Mouse (Mus musculus): ENCODE measurements around the gene Gxylt2. TPM values are rescaled to one million over a fixed set of nuclear protein-coding genes. Genes with fewer than 3 reads are reported as not detected.

The Gxylt2 gene
- polyA plus RNA-seq, 1 experiment from 2014 or later = 0.85 TPM

DNA sequence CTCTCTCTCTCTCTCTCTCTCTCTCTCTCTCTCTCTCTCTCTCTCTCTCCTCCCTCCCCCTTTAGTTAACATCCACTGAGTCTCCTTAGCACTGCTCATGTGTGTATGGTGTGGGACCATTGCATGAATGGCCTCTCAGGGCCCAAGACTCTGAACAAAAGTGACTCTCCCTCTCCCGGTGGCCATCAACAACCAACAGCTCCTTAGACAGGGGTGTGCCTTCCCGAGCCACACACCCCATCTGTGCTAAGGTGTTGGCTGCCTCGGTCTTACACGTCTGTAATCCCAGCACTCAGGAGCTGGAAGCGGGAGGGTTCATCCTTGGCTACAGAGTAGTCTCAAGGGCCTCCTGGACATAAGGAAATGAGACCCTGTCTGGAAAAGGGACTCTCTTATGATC, 4.5 kb upstream of the Gxylt2 start:
- Histone ChIP-seq H3K36me3 (ENCODE audit: poor library complexity, severe bottlenecking) (no peaks in the 10 kb centered on the region), H3K9me3 (replicated peaks) (no peaks in the 10 kb centered on the region), H3K4me3 (no peak overlapping the region), H3K4me2 (no peak overlapping the region), H3K27ac (no peak overlapping the region), H3K4me1 (peaks cover 6% of the 10 kb centered on the region), H3K9ac (no peak overlapping the region), H3K27me3 (peaks cover 24% of the 10 kb centered on the region)
- ATAC-seq = no peak
- 83% methylated on average over 5 of the region's 5 CpGs for WGBS

GRCm38 (mm10) chr6:100700774-100701173, 3.8 kb upstream of the Gxylt2 start:
- no peak for ATAC-seq
- peaks cover 32% of the 10 kb centered on the region for H3K27me3 ChIP-seq
- no peak overlapping the region for H3K4me3 ChIP-seq
- 73% methylated on average over 5 of the region's 5 CpGs for WGBS
- H3K27ac ChIP-seq = no peak overlapping the region
- no peaks in the 10 kb centered on the region for H3K36me3 ChIP-seq (ENCODE audit: poor library complexity, severe bottlenecking)
- H3K9me3 ChIP-seq (replicated peaks) = no peaks in the 10 kb centered on the region
- H3K4me2 ChIP-seq = no peak overlapping the region
- no peak overlapping the region for H3K9ac ChIP-seq
- H3K4me1 ChIP-seq = peaks cover 14% of the 10 kb centered on the region

DNA sequence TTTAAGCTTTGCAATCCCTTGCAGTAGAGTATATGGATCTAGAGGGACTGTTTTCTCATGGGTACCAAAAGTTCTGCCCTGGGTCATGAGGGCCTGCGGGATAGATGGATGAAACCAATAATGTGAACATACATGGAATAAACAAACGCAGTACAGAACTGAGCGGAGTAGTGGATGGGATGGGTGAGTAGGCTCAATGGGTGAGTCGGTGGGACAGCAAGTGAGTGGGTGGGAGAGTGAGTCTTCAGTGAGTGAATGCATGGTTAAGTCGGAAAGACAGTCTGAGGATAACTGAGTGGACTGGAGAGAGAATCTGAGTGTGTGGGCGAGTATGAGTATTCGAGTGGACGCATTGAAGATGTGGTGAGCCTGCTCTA, 349 bp upstream of the Gxylt2 start:
- 0 out of 2 replicates have a peak, but pooled peaks have one; percentile 13 for ATAC-seq
- Histone ChIP-seq H3K36me3 (ENCODE audit: poor library complexity, severe bottlenecking) (no peaks in the 10 kb centered on the region), H3K4me1 (peaks cover 14% of the 10 kb centered on the region), H3K27me3 (peaks cover 43% of the 10 kb centered on the region), H3K9ac (peak overlapping the region; percentile 76), H3K4me2 (peak overlapping the region; percentile 99), H3K9me3 (replicated peaks) (no peaks in the 10 kb centered on the region), H3K4me3 (peak overlapping the region; percentile 68), H3K27ac (no peak overlapping the region)
- WGBS = 28% methylated on average over 8 of the region's 8 CpGs

DNA sequence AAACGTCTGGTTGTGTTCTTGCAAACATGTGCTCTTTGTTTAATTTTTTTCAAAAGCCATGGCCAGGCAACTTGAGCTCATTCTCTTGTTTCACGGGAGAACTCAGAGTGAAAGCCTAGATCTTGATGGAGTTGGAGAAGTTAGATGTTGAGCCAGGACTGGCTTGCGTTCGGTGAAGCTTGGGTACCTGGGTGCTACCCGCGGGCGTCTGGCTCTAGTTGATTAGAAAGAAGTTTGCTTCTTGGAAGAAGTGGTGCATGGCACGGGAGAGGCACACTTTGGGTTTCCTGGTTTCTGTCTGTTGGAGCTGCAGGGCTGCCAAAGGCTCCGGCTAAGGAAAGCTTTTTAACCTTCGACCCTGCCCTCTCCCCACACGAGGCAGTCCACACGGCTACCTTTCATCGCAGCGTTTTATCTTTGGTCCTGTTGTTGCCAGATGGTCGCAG, 855 bp downstream of the Gxylt2 start:
- Histone ChIP-seq H3K36me3 (ENCODE audit: poor library complexity, severe bottlenecking) (no peaks in the 10 kb centered on the region), H3K4me3 (peak overlapping the region; percentile 68), H3K27ac (no peak overlapping the region), H3K9me3 (replicated peaks) (no peaks in the 10 kb centered on the region), H3K27me3 (peaks cover 43% of the 10 kb centered on the region), H3K9ac (peak overlapping the region; percentile 76; the same call in 1 of the 2 replicates), H3K4me2 (peak overlapping the region; percentile 99), H3K4me1 (peaks cover 20% of the 10 kb centered on the region)
- ATAC-seq = no peak
- 2% methylated on average over 15 of the region's 15 CpGs for WGBS

DNA sequence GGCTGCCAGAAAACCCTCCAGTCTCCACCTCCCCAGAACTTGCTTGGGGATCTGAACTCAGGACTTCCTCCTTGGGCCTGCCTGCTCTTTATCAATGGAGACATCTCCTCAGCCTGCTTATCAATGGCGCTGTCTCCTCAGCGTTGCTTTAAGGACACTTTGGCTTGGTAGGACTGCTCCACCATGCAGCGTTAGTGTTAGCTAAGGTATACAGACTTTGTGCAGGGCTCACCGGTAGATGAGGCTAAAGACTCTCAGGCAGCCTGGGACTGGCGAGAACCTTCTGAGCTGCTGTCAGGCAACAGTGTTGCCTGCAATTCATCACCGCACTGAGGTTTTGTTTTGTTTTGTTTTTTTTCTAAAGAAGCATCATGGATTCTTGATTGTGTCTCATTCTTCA, 2.3 kb downstream of the Gxylt2 start:
- Histone ChIP-seq H3K4me3 (no peak overlapping the region), H3K27ac (no peak overlapping the region), H3K36me3 (ENCODE audit: poor library complexity, severe bottlenecking) (no peaks in the 10 kb centered on the region), H3K4me1 (peaks cover 20% of the 10 kb centered on the region), H3K9ac (no peak overlapping the region), H3K9me3 (replicated peaks) (no peaks in the 10 kb centered on the region), H3K4me2 (no peak overlapping the region), H3K27me3 (peaks cover 43% of the 10 kb centered on the region)
- ATAC-seq = no peak
- WGBS = 81% methylated on average over 6 of the region's 6 CpGs

GRCm38 (mm10) chr6:100707557-100707956, 3.0 kb downstream of the Gxylt2 start:
- Histone ChIP-seq H3K9ac (no peak overlapping the region), H3K4me3 (no peak overlapping the region), H3K4me2 (no peak overlapping the region), H3K36me3 (ENCODE audit: poor library complexity, severe bottlenecking) (no peaks in the 10 kb centered on the region), H3K27ac (no peak overlapping the region), H3K9me3 (replicated peaks) (no peaks in the 10 kb centered on the region), H3K27me3 (peaks cover 43% of the 10 kb centered on the region), H3K4me1 (peaks cover 20% of the 10 kb centered on the region)
- ATAC-seq = no peak
- 67% methylated on average over 7 of the region's 7 CpGs for WGBS

- H3K9ac ChIP-seq = no peak overlapping the region
- no peak overlapping the region for H3K27ac ChIP-seq
- WGBS = 75% methylated on average over 1 of the region's 1 CpGs
- H3K27me3 ChIP-seq = peaks cover 36% of the 10 kb centered on the region
- H3K9me3 ChIP-seq (replicated peaks) = no peaks in the 10 kb centered on the region
- H3K4me2 ChIP-seq = no peak overlapping the region
- H3K36me3 ChIP-seq (ENCODE audit: poor library complexity, severe bottlenecking) = no peaks in the 10 kb centered on the region
- no peak overlapping the region for H3K4me3 ChIP-seq
- H3K4me1 ChIP-seq = peaks cover 20% of the 10 kb centered on the region
- no peak for ATAC-seq
These were observed 3.7 kb downstream of the Gxylt2 start for GRCm38 (mm10) chr6:100708248-100708647.

- no peak overlapping the region for H3K4me3 ChIP-seq
- no peak overlapping the region for H3K4me2 ChIP-seq
- no peaks in the 10 kb centered on the region for H3K9me3 ChIP-seq (replicated peaks)
- H3K27me3 ChIP-seq = peaks cover 28% of the 10 kb centered on the region
- ATAC-seq = no peak
- H3K4me1 ChIP-seq = peaks cover 20% of the 10 kb centered on the region
- H3K36me3 ChIP-seq (ENCODE audit: poor library complexity, severe bottlenecking) = no peaks in the 10 kb centered on the region
- no peak overlapping the region for H3K9ac ChIP-seq
- 76% methylated on average over 9 of the region's 9 CpGs for WGBS
- H3K27ac ChIP-seq = no peak overlapping the region
These were observed 4.5 kb downstream of the Gxylt2 start for GRCm38 (mm10) chr6:100708996-100709395.

GRCm38 (mm10) chr6:100709483-100709882, 4.9 kb downstream of the Gxylt2 start:
- no peak for ATAC-seq
- H3K36me3 ChIP-seq (ENCODE audit: poor library complexity, severe bottlenecking) = no peaks in the 10 kb centered on the region
- no peak overlapping the region for H3K9ac ChIP-seq
- H3K27ac ChIP-seq = no peak overlapping the region
- peaks cover 16% of the 10 kb centered on the region for H3K4me1 ChIP-seq
- peaks cover 23% of the 10 kb centered on the region for H3K27me3 ChIP-seq
- H3K4me3 ChIP-seq = no peak overlapping the region
- no peak overlapping the region for H3K4me2 ChIP-seq
- no peaks in the 10 kb centered on the region for H3K9me3 ChIP-seq (replicated peaks)
- WGBS = 16% methylated on average over 7 of the region's 7 CpGs

DNA sequence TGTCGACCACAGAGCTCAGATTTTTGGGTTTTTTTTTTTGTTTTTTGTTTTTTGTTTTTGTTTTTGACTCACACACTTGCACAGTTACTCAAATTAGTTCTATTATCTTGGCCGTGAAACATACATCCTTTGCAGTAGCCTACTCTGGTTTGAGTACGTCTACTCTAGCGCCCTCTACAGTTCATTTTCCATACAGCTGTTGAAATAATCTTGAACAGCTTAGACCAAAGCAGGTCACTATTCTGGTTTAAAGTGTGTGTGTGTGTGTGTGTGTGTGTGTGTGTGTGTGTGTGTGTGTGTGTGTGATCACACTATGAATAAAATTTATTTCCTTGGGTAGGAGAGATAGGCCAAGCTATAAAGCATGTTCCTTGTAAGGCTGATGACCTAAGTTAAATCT, 5.6 kb downstream of the Gxylt2 start:
- H3K27ac ChIP-seq = no peak overlapping the region
- H3K4me2 ChIP-seq = no peak overlapping the region
- peaks cover 12% of the 10 kb centered on the region for H3K4me1 ChIP-seq
- peaks cover 17% of the 10 kb centered on the region for H3K27me3 ChIP-seq
- ATAC-seq = no peak
- 34% methylated on average over 4 of the region's 4 CpGs for WGBS
- H3K9ac ChIP-seq = no peak overlapping the region
- H3K9me3 ChIP-seq (replicated peaks) = no peaks in the 10 kb centered on the region
- H3K4me3 ChIP-seq = no peak overlapping the region
- no peaks in the 10 kb centered on the region for H3K36me3 ChIP-seq (ENCODE audit: poor library complexity, severe bottlenecking)

GRCm38 (mm10) chr6:100710866-100711265, 6.3 kb downstream of the Gxylt2 start:
- no peak for ATAC-seq

GRCm38 (mm10) chr6:100715296-100715828, 10.8 kb downstream of the Gxylt2 start:
- Histone ChIP-seq H3K4me2 (no peak overlapping the region), H3K36me3 (ENCODE audit: poor library complexity, severe bottlenecking) (no peaks in the 10 kb centered on the region), H3K27ac (no peak overlapping the region), H3K4me1 (no peaks in the 10 kb centered on the region), H3K4me3 (no peak overlapping the region), H3K27me3 (peaks cover 4% of the 10 kb centered on the region; the same call in 1 of the 2 replicates), H3K9ac (no peak overlapping the region), H3K9me3 (replicated peaks) (no peaks in the 10 kb centered on the region)
- WGBS = 91% methylated on average over 8 of the region's 8 CpGs
- no peak for ATAC-seq

More at GRCm38 (mm10) chr6:100710866-100711265, 6.3 kb downstream of the Gxylt2 start:
- Histone ChIP-seq H3K9me3 (replicated peaks) (no peaks in the 10 kb centered on the region), H3K27ac (no peak overlapping the region), H3K4me1 (peaks cover 6% of the 10 kb centered on the region; the same call in 1 of the 2 replicates), H3K36me3 (ENCODE audit: poor library complexity, severe bottlenecking) (no peaks in the 10 kb centered on the region), H3K4me3 (no peak overlapping the region), H3K4me2 (no peak overlapping the region), H3K27me3 (peaks cover 10% of the 10 kb centered on the region; the same call in 1 of the 2 replicates), H3K9ac (no peak overlapping the region)
- 98% methylated on average over 5 of the region's 5 CpGs for WGBS

- H3K9ac ChIP-seq = no peak overlapping the region
- H3K4me1 ChIP-seq = peaks cover 3% of the 10 kb centered on the region
- no peak overlapping the region for H3K4me2 ChIP-seq
- WGBS = 84% methylated on average over 7 of the region's 7 CpGs
- H3K27ac ChIP-seq = no peak overlapping the region
- H3K36me3 ChIP-seq (ENCODE audit: poor library complexity, severe bottlenecking) = no peaks in the 10 kb centered on the region
- no peaks in the 10 kb centered on the region for H3K9me3 ChIP-seq (replicated peaks)
- no peak overlapping the region for H3K4me3 ChIP-seq
- peaks cover 4% of the 10 kb centered on the region; the same call in 1 of the 2 replicates for H3K27me3 ChIP-seq
- no peak for ATAC-seq
These were observed 11.6 kb downstream of the Gxylt2 start for GRCm38 (mm10) chr6:100716152-100716551.

Data from forebrain, embryonic 13.5 days (tissue).